Mouse (Mus musculus) heart, adult 2 months (tissue): ENCODE data around the gene Rgl1.
A peak's percentile ranks its signal among the peaks of the same experiment; 100 is the strongest.

Experiments used
- CTCF ChIP-seq: fragments of 200-600 bp; IDR thresholded peaks from 2 replicates; pipeline ENCODE4 v1.8.1; 2022; ENCODE audit warnings: antibody characterized with exemption, mild to moderate bottlenecking, moderate library complexity
- EP300 ChIP-seq: fragments of 200-500 bp; IDR thresholded peaks from 2 replicates; pipeline ENCODE4 v1.6.1; 2011; ENCODE audit warnings: low read depth, low read length, control low read depth; ENCODE audit not compliant: insufficient read depth
- POLR2A ChIP-seq: fragments of 200-500 bp; IDR thresholded peaks from 2 replicates; pipeline ENCODE4 v1.6.1; 2011; ENCODE audit warnings: mild to moderate bottlenecking, low read depth, low read length, control low read depth; ENCODE audit not compliant: insufficient read depth

DNA sequence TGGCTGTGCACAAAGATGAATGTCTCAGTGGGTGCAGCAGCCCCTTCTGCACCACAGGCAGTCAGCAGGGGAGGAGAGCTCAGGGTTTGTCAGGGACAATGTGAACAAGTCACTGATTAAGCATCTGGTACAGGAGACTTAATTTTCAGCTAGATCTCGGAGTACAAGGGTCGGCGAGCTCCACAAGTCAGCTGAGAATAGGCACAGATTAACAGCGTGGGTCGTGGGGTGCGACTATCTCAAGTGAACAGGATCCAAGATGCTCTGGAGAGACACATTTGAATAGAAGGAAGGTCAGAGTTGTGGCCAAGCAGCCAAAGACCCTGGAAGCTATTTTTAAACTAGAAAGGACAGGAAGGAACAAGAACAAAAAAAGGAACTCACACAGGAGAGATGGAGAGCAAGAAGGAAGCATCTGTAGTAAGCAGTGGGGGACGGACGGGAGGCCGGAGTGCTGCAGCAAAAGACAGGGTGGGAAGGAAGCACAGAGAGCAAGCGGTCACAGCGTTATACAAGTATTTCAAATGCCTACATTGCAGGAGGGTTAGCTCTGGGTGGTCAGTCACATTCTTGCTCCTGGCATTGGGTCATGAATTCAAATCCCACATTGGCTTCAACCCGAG, 153.5 kb downstream of the Rgl1 start:
- TF ChIP-seq CTCF (no peak), POLR2A (no peak), EP300 (peak; percentile 60; the same call in 1 of the 2 replicates)
